Mouse (Mus musculus) small intestine, adult 2 months (tissue): ENCODE data around the gene 1700056E22Rik.

ENCODE experiments used
- CTCF ChIP-seq: fragments of 200-500 bp; IDR thresholded peaks from 2 replicates; pipeline ENCODE4 v1.5.1; 2012; ENCODE audit warnings: low read depth, mild to moderate bottlenecking, control low read depth, inconsistent platforms, low read length, moderate library complexity, mixed read lengths; ENCODE audit not compliant: insufficient replicate concordance, insufficient read length; ENCODE audit errors: extremely low read depth
- POLR2A ChIP-seq: fragments of 200-500 bp; IDR thresholded peaks from 2 replicates; pipeline ENCODE4 v1.6.1; 2012; ENCODE audit warnings: low read depth, mild to moderate bottlenecking, control low read depth, inconsistent platforms, low read length, moderate library complexity

DNA sequence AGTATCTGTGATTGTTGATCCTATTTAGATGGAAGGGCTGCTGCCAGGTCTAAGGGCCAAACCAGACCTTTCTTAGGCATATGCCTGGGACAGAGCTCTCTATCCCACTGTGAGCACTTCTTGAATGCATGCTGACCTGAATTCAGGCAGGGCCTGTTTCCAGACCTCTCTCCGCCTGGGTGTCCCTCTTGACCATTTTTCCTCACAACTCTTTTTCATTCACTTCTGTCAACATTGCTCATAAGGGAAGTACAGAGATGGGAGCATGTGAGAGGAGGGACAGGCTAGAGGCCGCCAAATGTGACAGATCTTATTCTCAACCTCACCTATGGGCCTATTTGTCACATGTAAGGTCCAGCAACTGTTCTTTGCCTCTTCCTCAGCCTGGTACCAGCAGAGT lies 20.1 kb upstream of the 1700056E22Rik start:
- TF ChIP-seq CTCF (no peak), POLR2A (no peak)
